Mouse (Mus musculus) kidney, embryonic 16.5 days (tissue): ENCODE data around the gene Kbtbd12. TPM values are rescaled to one million over a fixed set of nuclear protein-coding genes. Genes with fewer than 3 reads are reported as not detected.

Source experiments
- ATAC-seq: fragments of 200-750 bp; cut with Nextera tagmentation; 2 replicates; pipeline ENCODE4 v1.8.0; 2017; ENCODE audit warnings: moderate TSS enrichment; ENCODE audit not compliant: low FRiP score, low TSS enrichment
- H3K27ac ChIP-seq: fragments of 300-500 bp; sonication (generic); 2 replicates; pipeline ENCODE4 v1.5.1; 2014; ENCODE audit warnings: low read length
- H3K27me3 ChIP-seq: fragments of 300-500 bp; sonication (generic); 2 replicates; pipeline ENCODE4 v1.6.1; 2014; ENCODE audit warnings: low read length, control low read depth, mixed read lengths; ENCODE audit not compliant: insufficient read depth
- H3K36me3 ChIP-seq: fragments of 300-500 bp; sonication (generic); 2 replicates; pipeline ENCODE4 v1.6.1; 2014; ENCODE audit warnings: low read length, control low read depth, mixed read lengths; ENCODE audit not compliant: insufficient read depth
- H3K4me1 ChIP-seq: fragments of 300-500 bp; sonication (generic); 2 replicates; pipeline ENCODE4 v1.6.1; 2014; ENCODE audit warnings: low read length, control low read depth, mixed read lengths; ENCODE audit not compliant: insufficient read depth
- H3K4me2 ChIP-seq: fragments of 300-500 bp; sonication (generic); replicated peaks from 2 replicates; pipeline ENCODE4 v1.6.1; 2014; ENCODE audit warnings: low read depth, low read length
- H3K4me3 ChIP-seq: fragments of 300-500 bp; sonication (generic); 2 replicates; pipeline ENCODE4 v1.5.1; 2014; ENCODE audit warnings: mild to moderate bottlenecking, low read length
- H3K9ac ChIP-seq: fragments of 300-500 bp; sonication (generic); replicated peaks from 2 replicates; pipeline ENCODE4 v1.6.1; 2014; ENCODE audit warnings: low read length
- H3K9me3 ChIP-seq: fragments of 300-500 bp; sonication (generic); 2 replicates; pipeline ENCODE4 v1.6.1; 2016; ENCODE audit warnings: low read length, control low read depth
- WGBS: fragments of 180-500 bp; shearing (Covaris S2); extraction: QIAGEN DNeasy Blood & Tissue Kit; methylation state at CpG from one replicate; pipeline ENCODE4 v1.1.7; 2014; 5-methylcytosine and 5-hydroxymethylcytosine counted together
- polyA plus RNA-seq: library from polyadenylated mRNA; unstranded; fragments of >200 nt; fragmentation: Nextera tagmentation; extraction: Ambion mirVana; gene quantifications from 2 replicates; pipeline ENCODE4 v1.2.1, GENCODE M21; 2015

Gene Kbtbd12
- polyA plus RNA-seq, 1 experiment from 2014 or later, result 0.84 TPM

GRCm38 (mm10) chr6:88596108-88596507 is 41.6 kb downstream of the Kbtbd12 start:
- no peaks in the 10 kb centered on the region for H3K27me3 ChIP-seq
- H3K4me2 ChIP-seq, result no peak overlapping the region
- no peak overlapping the region for H3K4me3 ChIP-seq
- no peak for ATAC-seq
- H3K9me3 ChIP-seq, result no peaks in the 10 kb centered on the region
- no peak overlapping the region for H3K27ac ChIP-seq
- 85% methylated on average over 2 of the region's 2 CpGs for WGBS
- no peaks in the 10 kb centered on the region for H3K4me1 ChIP-seq
- no peak overlapping the region for H3K9ac ChIP-seq
- no peaks in the 10 kb centered on the region for H3K36me3 ChIP-seq

- WGBS, result 82% methylated on average over 6 of the region's 6 CpGs
Measured at GRCm38 (mm10) chr6:88592367-88592766, 45.4 kb downstream of the Kbtbd12 start.

DNA sequence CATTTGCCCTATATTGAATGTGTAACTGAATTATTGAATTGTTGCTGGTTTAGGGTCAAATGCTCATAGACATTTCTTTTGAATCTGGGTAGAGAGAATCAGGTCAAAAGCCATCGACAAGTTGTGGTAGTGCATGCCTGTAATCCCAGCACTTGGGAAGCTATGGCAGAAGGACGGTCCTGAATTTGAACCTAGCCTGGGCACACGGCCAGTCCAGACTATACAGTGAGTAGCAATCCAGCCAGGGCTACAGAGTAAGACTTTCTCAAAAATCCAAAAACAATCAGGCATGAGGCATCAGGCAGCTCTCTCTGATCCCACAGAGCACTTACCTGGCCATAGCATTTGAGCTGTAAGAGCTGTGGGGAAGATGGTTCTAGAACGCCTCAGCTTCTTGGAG is 47.5 kb downstream of the Kbtbd12 start:
- H3K4me3 ChIP-seq, result no peak overlapping the region

More at GRCm38 (mm10) chr6:88592367-88592766, 45.4 kb downstream of the Kbtbd12 start:
- ATAC-seq, result no peak
- no peaks in the 10 kb centered on the region for H3K4me1 ChIP-seq
- no peak overlapping the region for H3K4me2 ChIP-seq
- H3K27me3 ChIP-seq, result no peaks in the 10 kb centered on the region
- H3K27ac ChIP-seq, result no peak overlapping the region
- no peaks in the 10 kb centered on the region for H3K9me3 ChIP-seq
- no peak overlapping the region for H3K9ac ChIP-seq
- H3K4me3 ChIP-seq, result no peak overlapping the region
- H3K36me3 ChIP-seq, result no peaks in the 10 kb centered on the region

DNA sequence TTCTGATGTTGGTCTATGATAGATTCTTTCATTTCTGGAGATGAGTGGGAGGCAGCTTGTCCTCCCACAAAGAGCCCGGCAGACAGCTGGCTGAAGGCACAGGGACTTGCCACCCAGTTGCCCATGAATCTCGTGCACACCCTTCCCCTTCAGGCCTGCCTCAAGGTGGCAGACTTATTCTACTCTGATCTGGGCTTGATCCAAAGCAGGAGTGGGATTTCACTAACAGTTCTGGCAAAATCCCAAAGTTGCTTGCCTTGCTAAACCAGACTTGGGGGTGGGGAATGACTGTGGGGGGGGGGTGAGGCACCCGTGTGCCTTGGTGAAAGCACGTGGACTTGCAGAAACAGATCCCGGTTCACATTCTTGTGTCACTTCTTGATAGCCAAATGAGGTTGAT is 48.2 kb downstream of the Kbtbd12 start:
- Histone ChIP-seq H3K4me2 (no peak overlapping the region), H3K9me3 (no peaks in the 10 kb centered on the region), H3K27ac (no peak overlapping the region), H3K27me3 (no peaks in the 10 kb centered on the region), H3K9ac (no peak overlapping the region), H3K36me3 (no peaks in the 10 kb centered on the region), H3K4me3 (no peak overlapping the region), H3K4me1 (no peaks in the 10 kb centered on the region)
- 0 out of 2 replicates have a peak, but pooled peaks have one; percentile 51 for ATAC-seq
- WGBS, result 14% methylated on average over 5 of the region's 5 CpGs

More for the DNA sequence above, 47.5 kb downstream of the Kbtbd12 start:
- ATAC-seq, result no peak
- no peak overlapping the region for H3K4me2 ChIP-seq
- H3K36me3 ChIP-seq, result no peaks in the 10 kb centered on the region
- no peak overlapping the region for H3K9ac ChIP-seq
- H3K27ac ChIP-seq, result no peak overlapping the region
- no peaks in the 10 kb centered on the region for H3K9me3 ChIP-seq
- 86% methylated on average over 4 of the region's 4 CpGs for WGBS
- H3K4me1 ChIP-seq, result no peaks in the 10 kb centered on the region
- H3K27me3 ChIP-seq, result no peaks in the 10 kb centered on the region

DNA sequence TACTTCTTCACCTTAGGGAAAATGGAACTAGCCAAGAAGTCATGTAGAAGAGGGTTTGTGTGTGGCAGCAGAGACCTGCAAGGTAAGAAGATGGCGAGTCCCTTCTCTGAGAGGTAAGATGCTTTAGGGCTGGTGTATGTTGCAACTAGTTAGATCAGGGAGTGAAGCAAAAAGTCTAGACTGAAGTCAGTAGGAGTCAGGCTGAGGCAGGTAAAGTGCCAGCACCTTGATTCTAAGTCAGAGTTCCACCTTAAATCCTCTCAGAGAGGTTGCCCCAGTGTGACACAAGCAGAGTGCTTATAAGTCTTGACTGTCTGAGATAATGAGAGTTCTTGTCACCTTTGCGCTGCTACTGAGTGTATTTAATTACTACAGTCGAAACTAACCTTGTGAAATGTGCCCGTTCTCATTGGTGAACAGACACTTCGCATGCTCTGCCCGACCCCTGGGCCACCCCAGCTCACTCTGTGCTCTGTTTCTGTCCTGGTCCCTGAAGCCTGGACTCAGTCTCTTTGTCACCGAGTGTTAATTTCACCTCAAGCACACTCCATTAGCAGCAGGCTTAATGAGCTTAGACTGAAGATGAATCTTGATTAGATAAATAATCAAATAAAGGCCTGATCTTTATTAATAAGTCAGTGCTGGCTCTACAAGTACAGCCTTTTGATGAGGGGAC is 49.0 kb downstream of the Kbtbd12 start:
- no peak overlapping the region for H3K4me3 ChIP-seq
- H3K4me2 ChIP-seq, result no peak overlapping the region
- no peaks in the 10 kb centered on the region for H3K36me3 ChIP-seq
- no peaks in the 10 kb centered on the region for H3K27me3 ChIP-seq
- 77% methylated on average over 7 of the region's 7 CpGs for WGBS
- H3K27ac ChIP-seq, result no peak overlapping the region
- no peak overlapping the region for H3K9ac ChIP-seq
- ATAC-seq, result no peak
- no peaks in the 10 kb centered on the region for H3K4me1 ChIP-seq
- no peaks in the 10 kb centered on the region for H3K9me3 ChIP-seq

GRCm38 (mm10) chr6:88587091-88587490 is 50.7 kb downstream of the Kbtbd12 start:
- no peak for ATAC-seq
- no peak overlapping the region for H3K4me2 ChIP-seq
- H3K4me1 ChIP-seq, result no peaks in the 10 kb centered on the region
- 75% methylated on average over 3 of the region's 3 CpGs for WGBS
- no peaks in the 10 kb centered on the region for H3K27me3 ChIP-seq
- H3K36me3 ChIP-seq, result no peaks in the 10 kb centered on the region
- no peak overlapping the region for H3K4me3 ChIP-seq
- no peak overlapping the region for H3K27ac ChIP-seq
- H3K9me3 ChIP-seq, result no peaks in the 10 kb centered on the region
- H3K9ac ChIP-seq, result no peak overlapping the region

DNA sequence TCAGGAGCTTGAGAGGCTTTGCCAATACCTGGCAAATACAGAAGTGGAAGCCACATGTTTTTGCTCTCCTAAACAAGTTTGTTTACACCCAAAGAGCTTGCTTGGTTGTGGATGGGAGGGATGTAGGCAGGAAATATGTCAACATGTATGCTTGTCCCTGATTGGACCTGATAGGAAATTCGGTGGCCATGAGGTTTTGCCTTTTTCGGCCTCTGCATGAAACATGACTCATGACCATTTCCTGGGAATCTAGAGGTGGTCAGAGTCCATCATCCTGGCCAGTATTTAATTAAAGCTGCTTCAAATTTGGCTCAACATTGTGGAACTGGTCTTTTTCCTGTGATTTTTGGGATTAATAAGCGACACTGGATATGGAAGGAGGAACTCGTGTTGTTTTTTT is 53.8 kb downstream of the Kbtbd12 start:
- H3K27me3 ChIP-seq, result no peaks in the 10 kb centered on the region
- no peak overlapping the region for H3K4me3 ChIP-seq
- ATAC-seq, result no peak
- H3K9me3 ChIP-seq, result no peaks in the 10 kb centered on the region
- H3K36me3 ChIP-seq, result no peaks in the 10 kb centered on the region
- 76% methylated on average over 4 of the region's 4 CpGs for WGBS
- no peaks in the 10 kb centered on the region for H3K4me1 ChIP-seq
- H3K27ac ChIP-seq, result no peak overlapping the region
- no peak overlapping the region for H3K4me2 ChIP-seq
- no peak overlapping the region for H3K9ac ChIP-seq

DNA sequence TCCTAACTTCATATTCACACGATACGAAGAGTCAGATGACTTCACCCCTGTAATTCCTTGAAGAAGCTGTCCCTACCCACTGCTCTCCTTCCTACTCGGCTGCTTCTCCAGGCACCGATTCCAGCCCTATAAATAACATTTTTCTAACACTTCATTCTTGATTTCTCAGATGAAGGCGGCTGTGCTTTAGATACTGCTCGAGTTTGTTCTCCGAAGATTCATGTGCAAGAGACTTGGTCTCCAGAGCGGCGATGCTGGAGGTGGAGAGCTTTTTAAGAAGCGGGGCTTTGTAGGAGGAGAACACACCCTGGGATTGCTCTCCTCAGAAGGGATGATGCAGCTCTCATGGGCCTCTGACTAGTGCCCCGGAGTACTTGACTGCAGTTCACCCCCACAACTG is 61.3 kb downstream of the Kbtbd12 start:
- H3K9me3 ChIP-seq, result no peaks in the 10 kb centered on the region
- no peaks in the 10 kb centered on the region for H3K36me3 ChIP-seq
- H3K9ac ChIP-seq, result no peak overlapping the region
- 80% methylated on average over 11 of the region's 11 CpGs for WGBS
- no peak overlapping the region for H3K4me3 ChIP-seq
- H3K27ac ChIP-seq, result no peak overlapping the region
- H3K4me1 ChIP-seq, result no peaks in the 10 kb centered on the region
- H3K4me2 ChIP-seq, result no peak overlapping the region
- H3K27me3 ChIP-seq, result no peaks in the 10 kb centered on the region
- ATAC-seq, result no peak

DNA sequence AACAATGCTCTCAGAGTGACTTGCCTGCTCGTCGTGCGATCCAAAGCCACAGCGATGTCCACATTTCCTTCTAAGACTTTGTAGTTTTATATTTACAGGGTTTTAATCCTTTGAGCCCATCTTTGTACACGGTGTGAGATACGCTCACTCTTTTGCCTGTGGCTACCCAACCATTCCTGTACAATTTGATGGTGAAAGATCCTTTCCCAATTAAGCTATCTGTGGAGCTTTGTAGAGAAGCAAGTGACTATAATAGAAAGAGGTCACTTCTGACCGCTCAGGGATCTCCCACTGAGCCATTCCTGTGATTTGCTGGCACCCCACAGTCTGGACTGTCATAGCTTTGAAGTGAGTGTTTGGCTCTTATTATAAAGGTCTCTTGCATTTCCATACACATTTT is 71.1 kb downstream of the Kbtbd12 start:
- H3K36me3 ChIP-seq, result no peaks in the 10 kb centered on the region
- peak overlapping the region; percentile 29; the same call in 1 of the 2 replicates for H3K4me2 ChIP-seq
- H3K9ac ChIP-seq, result no peak overlapping the region
- no peaks in the 10 kb centered on the region for H3K9me3 ChIP-seq
- no peaks in the 10 kb centered on the region for H3K4me1 ChIP-seq
- H3K27ac ChIP-seq, result no peak overlapping the region
- H3K27me3 ChIP-seq, result peaks cover 23% of the 10 kb centered on the region
- peak overlapping the region; percentile 10; the same call in 1 of the 2 replicates for H3K4me3 ChIP-seq
- WGBS, result 23% methylated on average over 7 of the region's 7 CpGs
- no peak for ATAC-seq

GRCm38 (mm10) chr6:88565033-88565432 is 72.7 kb downstream of the Kbtbd12 start:
- Histone ChIP-seq H3K4me3 (no peak overlapping the region), H3K36me3 (no peaks in the 10 kb centered on the region), H3K9me3 (no peaks in the 10 kb centered on the region), H3K4me2 (no peak overlapping the region), H3K9ac (no peak overlapping the region), H3K27me3 (peaks cover 23% of the 10 kb centered on the region), H3K27ac (no peak overlapping the region), H3K4me1 (no peaks in the 10 kb centered on the region)
- 38% methylated on average over 6 of the region's 6 CpGs for WGBS
- no peak for ATAC-seq
